In genomic region chr12:70999423-70999903, GRCm38 (mm10) we compare ENCODE assay signal across 9 mouse cellular contexts. TPM values are rescaled to one million over a fixed set of nuclear protein-coding genes. Genes with fewer than 3 reads are reported as not detected.
DNase-seq lines count a peak whose midpoint lies in the region; ATAC-seq lines count a peak whose summit lies in the region.
"Had no signal": no experiment of that assay in that cellular context is flagged by ENCODE, and none has a peak within 500 bp of the region (broad histone marks: within the 10 kb centered on the region; RNA-seq: fewer than 3 reads in every experiment).

No protein-coding gene starts in this region.

- 0 out of 2 replicates have a peak, but pooled peaks cover 8% of the 10 kb centered on the region for H3K4me1 ChIP-seq in embryonic facial prominence, embryonic 15.5 days
- H3K4me1 ChIP-seq in kidney, embryonic 14.5 days (ENCODE audit: control insufficient read depth, insufficient read depth, low read length): 0 out of 2 replicates have a peak, but pooled peaks cover 4% of the 10 kb centered on the region

- H3K4me2 ChIP-seq in embryonic facial prominence, embryonic 15.5 days (replicated peaks): no peak overlapping the region
- H3K4me2 ChIP-seq in kidney, embryonic 14.5 days (replicated peaks; ENCODE audit: low read depth, low read length): no peak overlapping the region; the same call in 1 of the 2 replicates
- H3K4me2 ChIP-seq: hindbrain, embryonic 15.5 days had no signal

- H3K9ac ChIP-seq in embryonic facial prominence, embryonic 15.5 days: no peak overlapping the region
- no peak overlapping the region for H3K9ac ChIP-seq in kidney, embryonic 14.5 days (ENCODE audit: low read depth, low read length)
- H3K9ac ChIP-seq: hindbrain, embryonic 15.5 days had no signal

- DNase-seq in adrenal gland, adult 2 months: peak; percentile 70
- DNase-seq in adrenal gland, adult 18-20 months (ENCODE audit: low spot score in 2 of 2): no peak
- DNase-seq in 3T3-L1 (ENCODE audit: low read depth, low spot score): peak; percentile 43
- DNase-seq in lung, postnatal 25 days (ENCODE audit: low spot score): peak; percentile 72
- no peak for DNase-seq in cerebellum, adult 9-11 months
- no peak for DNase-seq in ovary, adult 18-20 months (ENCODE audit: low spot score)

- no peaks in the 10 kb centered on the region for H3K9me3 ChIP-seq in embryonic facial prominence, embryonic 15.5 days (replicated peaks)
- H3K9me3 ChIP-seq in kidney, embryonic 14.5 days (ENCODE audit: control insufficient read depth, low read length): no peaks in the 10 kb centered on the region
- H3K9me3 ChIP-seq: hindbrain, embryonic 15.5 days had no signal

- peaks cover 36% of the 10 kb centered on the region for H3K36me3 ChIP-seq in embryonic facial prominence, embryonic 15.5 days
- H3K36me3 ChIP-seq in kidney, embryonic 14.5 days (ENCODE audit: control insufficient read depth, insufficient read depth, low read length): peaks cover 57% of the 10 kb centered on the region

- ATAC-seq in embryonic facial prominence, embryonic 15.5 days (ENCODE audit: insufficient number of reproducible peaks, low FRiP score, low TSS enrichment, low read depth): no peak
- ATAC-seq in kidney, embryonic 14.5 days (ENCODE audit: low FRiP score, low TSS enrichment): no peak

- H3K4me3 ChIP-seq in embryonic facial prominence, embryonic 15.5 days (replicated peaks): no peak overlapping the region
- H3K4me3 ChIP-seq in kidney, embryonic 14.5 days (ENCODE audit: low read length): no peak overlapping the region
- H3K4me3 ChIP-seq: hindbrain, embryonic 15.5 days had no signal

- H3K27ac ChIP-seq in embryonic facial prominence, embryonic 15.5 days (replicated peaks): peak overlapping the region; percentile 67
- peak overlapping the region; percentile 62; the same call in 1 of the 2 replicates for H3K27ac ChIP-seq in kidney, embryonic 14.5 days (ENCODE audit: low read depth, low read length)
- H3K27ac ChIP-seq: hindbrain, embryonic 15.5 days had no signal

- 27% methylated on average over 5 of the region's 5 CpGs for WGBS in embryonic facial prominence, embryonic 15.5 days
- 42% methylated on average over 5 of the region's 5 CpGs for WGBS in kidney, embryonic 14.5 days

- H3K27me3 ChIP-seq in embryonic facial prominence, embryonic 15.5 days: no peaks in the 10 kb centered on the region
- H3K27me3 ChIP-seq in kidney, embryonic 14.5 days (ENCODE audit: control insufficient read depth, insufficient read depth, low read length): no peaks in the 10 kb centered on the region
- H3K27me3 ChIP-seq: hindbrain, embryonic 15.5 days had no signal

RNA-seq across cellular contexts. Expression of gene Arid4a, which starts 16.3 kb away (rescaled TPM):
- 10 to 100 TPM; 19.0 to 20.1 TPM for total RNA-seq in adrenal gland, adult 2 months (2021)
- 1.7 and 1.8 TPM in 2 replicates for polyA plus RNA-seq in adrenal gland, adult 2 months (2012; rRNA removed)
- total RNA-seq in adrenal gland, adult 18-20 months (2021): 10 to 100 TPM; 18.6 to 20.3 TPM
- polyA plus RNA-seq in embryonic facial prominence, embryonic 15.5 days (2015; fragmentation: Nextera tagmentation; extraction: Ambion mirVana): 39.6 and 43.8 TPM in 2 replicates
- 24.2 and 37.7 TPM in 2 replicates for polyA plus RNA-seq in kidney, embryonic 14.5 days (2014; fragmentation: Nextera tagmentation; extraction: Ambion mirVana)

RNA-seq across cellular contexts. Expression of gene Psma3, which starts 25.0 kb away (rescaled TPM):
- total RNA-seq in adrenal gland, adult 2 months (2021): 100 to 1,000 TPM; 369 to 448 TPM
- 6.2 and 6.8 TPM in 2 replicates for polyA plus RNA-seq in adrenal gland, adult 2 months (2012; rRNA removed)
- 100 to 1,000 TPM; 377 to 394 TPM for total RNA-seq in adrenal gland, adult 18-20 months (2021)
- 518 and 555 TPM in 2 replicates for polyA plus RNA-seq in embryonic facial prominence, embryonic 15.5 days (2015; fragmentation: Nextera tagmentation; extraction: Ambion mirVana)
- 686 and 801 TPM in 2 replicates for polyA plus RNA-seq in kidney, embryonic 14.5 days (2014; fragmentation: Nextera tagmentation; extraction: Ambion mirVana)

Comparison
In these comparisons a context has a peak if more than half of its experiments do, and no peak if none do; other contexts are left out.
1. DNase-seq: peak in adrenal gland, adult 2 months (single experiment), 3T3-L1 (single experiment) and lung, postnatal 25 days (single experiment); none in adrenal gland, adult 18-20 months (0 of 2), cerebellum, adult 9-11 months (single experiment) and ovary, adult 18-20 months (single experiment).
2. RNA of gene Psma3, which starts 25.0 kb away (polyA plus RNA-seq): 686 to 801 TPM in kidney, embryonic 14.5 days and 518 to 555 TPM in embryonic facial prominence, embryonic 15.5 days; 6.2 to 6.8 TPM in adrenal gland, adult 2 months; every median in the first group is over 10 times any median in the second.